Comparison of ENCODE assay signal across 1 mouse cellular context in genomic region chr11:31355737-31356136, GRCm38 (mm10).
TF ChIP-seq lines count a peak whose summit lies in the region.

No protein-coding gene starts in this region.

TF ChIP-seq in MEL, 35 proteins besides CTCF, POLR2A, EP300 and RAD21 (continued from another document):
- TF ChIP-seq HCFC1 (IDR thresholded peaks at IDR 0.05; ENCODE audit: low read depth, low read length) (peak; percentile 38), RCOR1 (IDR thresholded peaks at IDR 0.05; ENCODE audit: low read depth, low read length) (peak; percentile 93), ZC3H11A (IDR thresholded peaks at IDR 0.05; ENCODE audit: low read depth, low read length) (no peak), POLR2AphosphoS5 (IDR thresholded peaks at IDR 0.05; ENCODE audit: borderline replicate concordance, low read depth, low read length) (no peak), ZNF384 (IDR thresholded peaks at IDR 0.05; ENCODE audit: low read depth, low read length) (no peak), BHLHE40 (IDR thresholded peaks at IDR 0.05; ENCODE audit: borderline replicate concordance, low read depth, low read length) (peak; percentile 96), MAX (IDR thresholded peaks at IDR 0.05; ENCODE audit: low read length) (peak; percentile 84; the same call in 1 of the 2 replicates), ZKSCAN1 (IDR thresholded peaks at IDR 0.05; ENCODE audit: low read depth, low read length) (no peak), CHD1 (IDR thresholded peaks at IDR 0.05; ENCODE audit: low read depth, low read length) (no peak), GABPA (IDR thresholded peaks at IDR 0.05; ENCODE audit: low read depth, low read length) (no peak), JUND (IDR thresholded peaks at IDR 0.05; ENCODE audit: low read depth, low read length) (no peak), MYC (IDR thresholded peaks at IDR 0.05; ENCODE audit: low read depth, low read length) (peak; percentile 94), NRF1 (IDR thresholded peaks at IDR 0.05; ENCODE audit: insufficient read depth, low read depth, low read length, poor library complexity, severe bottlenecking) (peak; percentile 27; the same call in 1 of the 2 replicates), UBTF (IDR thresholded peaks at IDR 0.05; ENCODE audit: borderline replicate concordance, insufficient read depth, low read depth, low read length) (no peak), MXI1 (IDR thresholded peaks at IDR 0.05; ENCODE audit: low read depth, low read length) (peak; percentile 88), USF2 (IDR thresholded peaks at IDR 0.05; ENCODE audit: borderline replicate concordance in 1 of 2, insufficient read depth in 1 of 2, low read depth in 1 of 2, low read length in 2 of 2) (peak in 1 of 2 experiments; percentile 55; a peak in 1 of 4 replicates), MYB (IDR thresholded peaks at IDR 0.05; ENCODE audit: low read depth, low read length) (peak; percentile 92), SMC3 (IDR thresholded peaks at IDR 0.05; ENCODE audit: low read depth, low read length) (no peak), ELF1 (IDR thresholded peaks at IDR 0.05; ENCODE audit: low read depth, low read length) (no peak), CHD2 (IDR thresholded peaks at IDR 0.05; ENCODE audit: low read length) (no peak), POLR2AphosphoS2 (IDR thresholded peaks at IDR 0.05; ENCODE audit: low read length) (peak; percentile 46; the same call in 1 of the 2 replicates), E2F4 (IDR thresholded peaks at IDR 0.05; ENCODE audit: borderline replicate concordance, low read depth, low read length) (no peak), GATA1 (IDR thresholded peaks at IDR 0.05; ENCODE audit: low read depth, low read length) (peak; percentile 99), USF1 (IDR thresholded peaks at IDR 0.05; ENCODE audit: low read depth, low read length) (peak; percentile 93), ZMIZ1 (IDR thresholded peaks at IDR 0.05; ENCODE audit: low read depth, low read length) (no peak; the same call in 1 of the 2 replicates), TAL1 (IDR thresholded peaks at IDR 0.05; ENCODE audit: low read length) (peak; percentile 98), MAFK (IDR thresholded peaks at IDR 0.05; ENCODE audit: borderline replicate concordance, low read depth, low read length) (no peak; the same call in 1 of the 2 replicates), MEF2A (IDR thresholded peaks at IDR 0.05; ENCODE audit: extremely low read depth, insufficient replicate concordance, low read depth, low read length, poor library complexity, severe bottlenecking) (peak; percentile 82; the same call in 1 of the 2 replicates), ETS1 (IDR thresholded peaks at IDR 0.05; ENCODE audit: low read depth, low read length) (peak; percentile 99), TBP (IDR thresholded peaks at IDR 0.05; ENCODE audit: low read depth, low read length) (0 out of 2 replicates have a peak, but pooled peaks have one; percentile 45), MAZ (IDR thresholded peaks at IDR 0.05; ENCODE audit: low read depth, low read length) (peak; percentile 70; the same call in 1 of the 2 replicates), NELFE (IDR thresholded peaks at IDR 0.05; ENCODE audit: low read depth, low read length) (no peak), KAT2A (conservative IDR thresholded peaks at IDR 0.05; ENCODE audit: low read depth, low read length) (no peak)
